Mouse (Mus musculus) adrenal gland (tissue): Measurements from ENCODE around the gene Pbx3.

ENCODE experiments used
- intact Hi-C: fragments of 180-260 bp; cut with DNase I; formaldehyde crosslinking; loops from one replicate; pipeline ENCODE4 v1.15.1; 2025

The Pbx3 gene

DNA sequence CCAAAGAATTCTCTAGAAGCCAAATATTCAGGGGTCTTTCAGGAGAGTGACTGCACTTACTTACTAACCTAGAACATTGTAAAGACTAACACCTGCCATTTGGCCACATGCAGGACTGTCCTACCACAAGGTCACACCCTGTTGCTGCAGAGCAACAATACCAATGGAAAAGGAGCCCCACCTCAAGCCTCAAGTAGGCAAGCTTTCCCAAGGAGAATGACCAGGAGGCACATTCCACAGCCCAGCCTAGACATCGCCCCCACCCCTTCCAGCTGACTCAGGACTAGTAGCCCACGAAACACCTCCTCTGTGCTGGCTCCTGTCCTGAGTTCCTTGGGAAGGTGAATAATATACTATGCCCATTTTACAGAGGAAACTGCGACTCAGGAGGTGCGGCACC is 222.4 kb downstream of the Pbx3 start:
- intact Hi-C loops = no loop called here

DNA sequence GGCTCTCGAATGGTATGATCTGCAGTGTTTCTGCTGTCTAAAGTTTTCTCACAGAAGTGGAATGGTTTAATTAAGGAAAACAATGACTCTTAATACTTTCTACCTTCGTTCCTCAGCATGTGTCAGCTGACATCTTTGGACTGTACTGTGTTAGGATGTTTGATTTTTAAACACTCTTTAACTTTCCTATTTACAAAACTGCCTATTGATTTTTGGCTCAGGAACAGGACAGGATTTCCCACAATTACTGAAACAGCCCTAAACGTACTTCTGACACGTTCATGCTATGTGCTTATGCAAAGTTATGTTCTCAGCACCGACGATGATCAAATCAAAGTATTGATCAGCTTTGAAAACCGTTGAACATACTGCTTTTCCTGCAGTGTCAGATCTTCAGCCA is 224.7 kb downstream of the Pbx3 start:
- intact Hi-C loops = no loop called here

DNA sequence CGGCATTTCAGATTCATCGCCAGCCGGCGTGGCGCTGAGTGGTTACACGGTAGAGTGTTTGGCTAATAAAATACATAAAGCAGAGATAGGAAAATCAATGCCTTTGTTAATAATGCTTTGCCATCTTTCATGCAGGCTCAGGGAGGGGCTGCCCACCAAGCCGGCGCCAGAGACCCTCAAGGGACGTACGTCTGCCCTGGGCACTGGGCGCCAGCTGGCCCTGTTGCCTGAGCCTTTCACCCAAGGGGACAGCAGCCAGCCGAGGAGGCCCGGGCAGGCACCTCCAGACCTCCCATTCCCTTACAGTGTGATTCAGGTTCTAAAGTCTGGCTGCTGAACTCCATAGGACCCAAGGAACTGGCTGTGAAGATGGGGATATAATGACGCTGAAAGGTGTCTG is 225.5 kb downstream of the Pbx3 start:
- intact Hi-C loops = no loop called here

DNA sequence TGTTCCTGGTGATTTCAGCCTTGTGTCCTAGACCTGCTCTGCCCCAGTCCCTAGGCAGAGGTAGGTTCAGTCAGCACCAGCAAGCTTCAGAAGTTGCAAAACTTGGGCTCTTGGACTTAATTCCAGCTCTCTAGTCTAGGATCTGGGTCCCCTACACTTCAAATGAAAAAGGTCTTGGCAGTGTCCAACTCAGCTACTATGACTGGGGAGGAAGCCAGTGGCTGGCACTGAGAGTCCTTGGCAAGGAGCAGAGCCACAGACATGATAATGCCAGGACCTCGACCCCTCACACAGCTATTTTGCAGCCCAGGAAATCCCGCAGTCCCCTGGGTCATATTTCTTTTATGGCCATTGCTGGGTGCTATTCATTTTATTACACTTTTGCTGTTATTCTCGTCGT is 225.9 kb downstream of the Pbx3 start:
- intact Hi-C loops = no loop called here

DNA sequence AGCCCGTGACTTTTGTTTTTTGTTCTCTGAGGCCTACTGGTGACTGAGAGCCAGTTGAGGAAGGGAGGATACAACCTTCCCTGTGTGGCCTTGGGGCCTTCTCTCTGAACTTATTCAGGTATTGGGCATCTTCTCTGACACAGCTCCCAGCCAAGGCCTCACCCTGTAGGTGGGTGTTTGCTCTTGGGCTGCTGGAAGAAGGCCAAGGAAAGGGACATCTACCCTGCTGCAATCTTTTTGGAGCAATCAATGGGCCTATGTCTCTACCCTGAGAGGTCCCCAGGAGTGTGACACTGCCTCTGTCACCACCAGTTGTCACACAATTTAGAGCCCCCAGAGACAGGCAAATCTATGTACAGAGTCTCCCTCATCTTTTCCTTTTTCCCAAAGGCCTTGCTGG is 226.5 kb downstream of the Pbx3 start:
- intact Hi-C loops = no loop called here

DNA sequence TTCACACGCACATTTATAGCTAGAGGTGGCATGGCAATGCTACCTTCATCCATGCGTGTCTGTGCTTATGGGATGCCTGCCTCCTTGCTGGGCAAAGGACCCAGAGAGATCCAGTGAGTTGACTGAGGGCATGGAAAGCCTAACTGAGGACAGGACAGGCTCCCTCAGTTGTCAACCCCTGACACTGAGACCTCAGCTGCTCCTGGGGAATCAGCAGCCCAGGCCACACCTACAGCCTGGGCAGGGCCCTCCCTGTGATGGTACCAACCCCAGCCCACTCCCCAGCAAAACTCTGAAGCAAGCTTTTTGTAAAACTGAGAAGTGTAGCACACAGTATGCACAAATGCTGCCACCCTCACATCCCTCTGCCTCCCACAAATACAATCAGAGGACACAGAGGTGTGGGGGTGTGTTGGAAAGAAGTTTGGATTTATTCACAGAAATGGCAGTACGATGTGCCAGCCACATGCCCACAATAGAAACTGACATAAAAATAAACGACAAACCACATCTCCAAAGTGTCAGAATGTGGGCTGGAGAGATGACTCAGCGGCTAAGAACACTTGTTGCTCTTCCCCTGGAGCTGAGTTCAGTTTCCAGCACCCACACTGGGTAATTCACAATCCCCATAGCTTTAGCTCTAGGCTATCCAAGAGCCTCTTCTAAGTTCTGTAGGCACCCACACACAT is 233.3 kb downstream of the Pbx3 start:
- intact Hi-C loops = no loop called here

DNA sequence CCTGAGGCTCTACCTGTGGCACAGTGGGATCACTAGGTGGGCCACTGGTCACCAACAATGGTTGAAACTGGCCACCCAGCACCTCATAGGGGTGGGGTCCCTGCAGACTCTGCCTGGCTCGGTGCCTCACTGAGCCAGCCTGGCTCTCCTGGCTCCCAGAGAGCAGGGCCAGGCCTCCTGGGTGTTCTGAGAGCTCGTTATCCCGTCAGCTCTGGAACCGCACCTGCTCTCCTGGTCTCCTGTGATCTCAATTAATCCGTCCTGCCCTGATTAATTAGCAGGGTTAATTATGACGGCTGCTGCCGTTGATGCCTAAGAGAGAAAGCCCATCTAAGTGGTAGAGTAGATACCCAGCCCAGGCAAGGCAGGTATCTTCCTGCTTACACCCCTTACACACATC is 237.6 kb downstream of the Pbx3 start:
- intact Hi-C loops = no loop called here

DNA sequence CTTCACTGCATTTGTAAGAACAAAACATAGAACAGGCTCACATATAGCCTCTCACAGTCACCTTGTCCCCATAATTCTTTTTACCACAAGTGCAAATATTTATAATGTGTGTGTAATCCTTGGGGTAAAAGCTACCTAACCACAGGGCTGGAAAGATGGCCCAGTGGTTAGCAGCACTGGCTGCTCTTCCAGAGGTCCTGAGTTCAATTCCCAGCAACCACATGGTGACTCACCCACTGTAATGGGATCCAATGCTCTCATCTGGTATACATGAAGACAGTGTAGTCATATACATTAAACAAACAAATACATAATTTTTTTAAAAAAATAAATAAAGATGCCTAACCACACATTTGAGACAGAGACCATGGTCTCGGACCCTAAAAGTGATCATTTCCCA is 240.2 kb downstream of the Pbx3 start:
- intact Hi-C loops = no loop called here

DNA sequence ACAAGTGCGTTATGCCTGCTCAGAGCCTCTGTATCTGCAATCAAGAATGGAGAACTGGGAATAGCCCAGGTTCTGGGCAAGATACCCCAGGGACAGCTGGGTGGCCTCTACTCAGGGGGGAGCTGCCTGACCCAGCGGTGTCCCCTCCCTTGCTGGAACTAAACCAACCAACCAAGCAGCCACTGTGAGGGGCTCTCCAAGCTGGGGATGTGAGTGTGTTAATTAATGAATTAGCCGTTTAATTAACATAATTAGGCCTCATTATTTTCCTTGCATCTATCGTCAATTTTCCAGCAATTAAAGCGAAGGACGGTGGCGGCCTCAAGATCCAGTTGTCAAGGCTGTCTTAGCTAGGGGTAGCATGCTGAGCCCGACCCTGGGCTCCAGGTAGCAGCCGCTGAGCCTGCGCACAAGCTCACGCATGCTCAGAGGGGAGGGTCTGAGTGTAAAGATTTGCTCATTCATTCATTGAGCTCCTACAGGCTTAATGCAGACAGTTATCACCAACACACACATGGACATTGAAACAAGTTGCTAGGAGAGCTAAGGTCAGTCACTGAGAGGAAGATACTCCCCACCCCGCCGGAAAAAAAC is 243.2 kb downstream of the Pbx3 start:
- intact Hi-C loops = no loop called here

DNA sequence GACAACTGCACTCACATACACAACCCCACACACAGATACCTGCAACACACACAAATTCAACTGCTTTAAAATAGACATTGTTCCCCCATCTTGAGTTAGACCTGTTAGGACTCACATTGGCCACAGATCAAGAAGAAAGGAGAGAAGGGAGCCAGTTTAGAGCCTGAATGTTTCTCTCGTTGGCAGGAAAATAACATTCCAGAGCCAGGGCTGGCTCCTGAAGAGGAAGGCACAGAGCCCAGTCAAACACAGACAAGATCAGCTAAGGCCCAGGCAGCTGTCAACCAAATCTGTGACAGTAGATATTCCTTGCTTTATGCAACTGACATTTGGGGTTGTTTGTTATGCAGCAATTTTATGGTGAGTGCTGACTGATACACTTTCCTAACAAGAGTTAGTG is 245.1 kb downstream of the Pbx3 start:
- intact Hi-C loops = no loop called here

DNA sequence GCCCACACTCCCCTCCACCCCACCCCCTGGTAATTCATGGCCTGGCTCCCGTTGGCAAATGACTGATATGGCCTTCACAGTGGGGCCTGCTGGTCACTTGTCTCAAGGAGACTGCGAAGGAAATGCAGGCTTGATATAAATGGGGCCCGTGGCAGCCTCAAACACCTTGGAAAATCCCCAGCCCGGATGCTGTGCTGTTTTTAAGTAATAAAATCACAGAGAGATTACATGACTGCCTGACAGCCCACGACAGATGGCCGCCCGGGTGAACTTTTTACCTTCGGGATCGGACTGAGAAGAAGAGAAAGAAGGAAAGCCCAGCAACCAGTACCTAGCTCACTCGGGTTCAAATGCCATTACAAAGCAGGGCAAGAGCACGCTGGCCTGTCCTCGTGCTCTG is 249.0 kb downstream of the Pbx3 start:
- intact Hi-C loops = no loop called here
